33 mouse cellular contexts compared by ENCODE assay signal in the genomic region with DNA sequence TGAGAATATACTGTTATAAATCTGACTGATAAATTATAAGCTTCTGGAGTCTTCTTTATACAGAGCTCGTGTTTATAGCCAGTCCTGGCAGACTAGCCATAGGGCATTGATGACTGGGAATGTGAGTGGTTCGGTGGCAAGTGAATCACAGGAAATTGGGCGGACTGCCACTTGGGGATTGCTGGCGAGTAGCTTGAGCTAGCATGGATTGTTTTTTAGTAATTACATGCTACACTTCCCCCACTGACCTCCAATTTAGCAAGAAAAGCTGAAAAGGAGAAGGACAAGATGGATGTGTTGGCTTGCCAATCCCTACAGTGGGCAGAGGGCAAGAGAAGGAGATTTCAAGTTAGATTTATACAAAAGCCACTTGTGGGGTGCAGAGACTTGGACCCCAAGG. TPM values are rescaled to one million over a fixed set of nuclear protein-coding genes. Genes with fewer than 3 reads are reported as not detected.
DNase-seq lines count a peak whose midpoint lies in the region; ATAC-seq and TF ChIP-seq lines count a peak whose summit lies in the region.
"Had no signal": no experiment of that assay in that cellular context is flagged by ENCODE, and none has a peak within 500 bp of the region (broad histone marks: within the 10 kb centered on the region; RNA-seq: fewer than 3 reads in every experiment).

No protein-coding gene starts in this region.

- no peaks in the 10 kb centered on the region for H3K9me3 ChIP-seq in forebrain, postnatal 0 days (ENCODE audit: low read length)
- H3K9me3 ChIP-seq in forebrain, embryonic 13.5 days (replicated peaks) = no peaks in the 10 kb centered on the region
- H3K9me3 ChIP-seq: embryonic facial prominence, embryonic 10.5 days; embryonic facial prominence, embryonic 15.5 days; heart, embryonic 13.5 days; hindbrain, embryonic 10.5 days; hindbrain, embryonic 15.5 days; limb, embryonic 10.5 days; limb, embryonic 15.5 days; liver, embryonic 13.5 days; megakaryocyte, embryonic 14.5 days; midbrain, embryonic 13.5 days had no signal

- H3K4me2 ChIP-seq in forebrain, postnatal 0 days (ENCODE audit: low read depth) = no peak overlapping the region
- H3K4me2 ChIP-seq in forebrain, embryonic 13.5 days = no peak overlapping the region
- H3K4me2 ChIP-seq: embryonic facial prominence, embryonic 15.5 days; heart, embryonic 13.5 days; hindbrain, embryonic 15.5 days; limb, embryonic 15.5 days; liver, embryonic 13.5 days; midbrain, embryonic 13.5 days had no signal

- 39% methylated on average over 4 of the region's 4 CpGs for WGBS in forebrain, postnatal 0 days
- WGBS in forebrain, embryonic 13.5 days = 59% methylated on average over 4 of the region's 4 CpGs

- H3K36me3 ChIP-seq in forebrain, postnatal 0 days (ENCODE audit: insufficient read depth) = no peaks in the 10 kb centered on the region
- H3K36me3 ChIP-seq in forebrain, embryonic 13.5 days (ENCODE audit: poor library complexity, severe bottlenecking) = no peaks in the 10 kb centered on the region
- H3K36me3 ChIP-seq: embryonic facial prominence, embryonic 10.5 days; embryonic facial prominence, embryonic 15.5 days; heart, embryonic 13.5 days; hindbrain, embryonic 10.5 days; hindbrain, embryonic 15.5 days; limb, embryonic 10.5 days; limb, embryonic 15.5 days; liver, embryonic 13.5 days; midbrain, embryonic 13.5 days had no signal

- no peak for ATAC-seq in forebrain, postnatal 0 days
- no peak for ATAC-seq in forebrain, embryonic 13.5 days
- no peak for ATAC-seq in megakaryocyte-erythroid progenitor cell, adult 5-6 weeks (replicated peaks; ENCODE audit: low FRiP score, low TSS enrichment, poor library complexity, severe bottlenecking)
- ATAC-seq: lung, postnatal 0 days; midbrain, embryonic 13.5 days had no signal

- no peak overlapping the region for H3K9ac ChIP-seq in forebrain, postnatal 0 days
- no peak overlapping the region for H3K9ac ChIP-seq in forebrain, embryonic 13.5 days
- H3K9ac ChIP-seq: embryonic facial prominence, embryonic 15.5 days; heart, embryonic 13.5 days; hindbrain, embryonic 15.5 days; limb, embryonic 15.5 days; liver, embryonic 13.5 days; midbrain, embryonic 13.5 days had no signal

- H3K4me3 ChIP-seq in forebrain, postnatal 0 days (ENCODE audit: low read depth, low read length) = no peak overlapping the region
- no peak overlapping the region for H3K4me3 ChIP-seq in forebrain, embryonic 13.5 days
- H3K4me3 ChIP-seq: embryonic facial prominence, embryonic 10.5 days; embryonic facial prominence, embryonic 15.5 days; gastrocnemius, adult 2 months; heart, embryonic 13.5 days; hindbrain, embryonic 10.5 days; hindbrain, embryonic 15.5 days; layer of hippocampus, adult 2 months; limb, embryonic 10.5 days; limb, embryonic 15.5 days; liver, embryonic 13.5 days; megakaryocyte, embryonic 14.5 days; midbrain, embryonic 13.5 days had no signal

- peak; percentile 39 to 57 for DNase-seq in cerebellum, postnatal 10 days
- no peak for DNase-seq in cerebellum, postnatal 4 days (ENCODE audit: low spot score in 2 of 2)
- DNase-seq in forebrain, postnatal 0 days = peak; percentile 13
- DNase-seq in 3134 (ENCODE audit: extremely low read depth, insufficient read length, low spot score) = peak; percentile 57
- peak; percentile 73 for DNase-seq in brain, embryonic 14.5 days (ENCODE audit: low read depth)
- DNase-seq in gastrocnemius, adult 8-10 months (ENCODE audit: low spot score in 2 of 2) = no peak
- DNase-seq: adrenal gland, adult 2 months; cerebellum, adult 11-12 months; cerebellum, adult 9-11 months; gastrocnemius, adult 2 months; heart, postnatal 10 days; kidney, adult 18-20 months; kidney, postnatal 36 days; liver, embryonic 13.5 days; lung, adult 18-20 months; lung, postnatal 4 days; right cerebral cortex, postnatal 14 days; thymus, adult 18-20 months; thymus, postnatal 25 days had no signal

- no peak overlapping the region for H3K27ac ChIP-seq in forebrain, postnatal 0 days (ENCODE audit: low read depth, low read length)
- no peak overlapping the region for H3K27ac ChIP-seq in forebrain, embryonic 13.5 days
- H3K27ac ChIP-seq: embryonic facial prominence, embryonic 10.5 days; embryonic facial prominence, embryonic 15.5 days; gastrocnemius, adult 2 months; heart, embryonic 13.5 days; hindbrain, embryonic 10.5 days; hindbrain, embryonic 15.5 days; layer of hippocampus, adult 2 months; limb, embryonic 10.5 days; limb, embryonic 15.5 days; liver, embryonic 13.5 days; midbrain, embryonic 13.5 days; stomach, postnatal 0 days had no signal

- TF ChIP-seq CTCF in forebrain, postnatal 0 days (IDR thresholded peaks at IDR 0.05; ENCODE audit: low read depth) = no peak
- TF ChIP-seq CTCF in brain, embryonic 14.5 days (IDR thresholded peaks at IDR 0.05; ENCODE audit: borderline replicate concordance, extremely low read depth, insufficient read depth, insufficient read length) = no peak

- no peaks in the 10 kb centered on the region for H3K27me3 ChIP-seq in forebrain, postnatal 0 days (ENCODE audit: insufficient read depth, low read length)
- H3K27me3 ChIP-seq in forebrain, embryonic 13.5 days = no peaks in the 10 kb centered on the region
- H3K27me3 ChIP-seq: embryonic facial prominence, embryonic 15.5 days; hindbrain, embryonic 15.5 days; limb, embryonic 15.5 days; liver, embryonic 13.5 days; midbrain, embryonic 13.5 days had no signal

- no peak for TF ChIP-seq POLR2A in brain, embryonic 14.5 days (IDR thresholded peaks at IDR 0.05; ENCODE audit: borderline replicate concordance, extremely low read depth, insufficient read depth, insufficient read length, poor library complexity, severe bottlenecking)

- H3K4me1 ChIP-seq in forebrain, postnatal 0 days (ENCODE audit: insufficient read depth) = no peaks in the 10 kb centered on the region
- H3K4me1 ChIP-seq in forebrain, embryonic 13.5 days = no peaks in the 10 kb centered on the region
- H3K4me1 ChIP-seq: embryonic facial prominence, embryonic 10.5 days; embryonic facial prominence, embryonic 15.5 days; heart, embryonic 13.5 days; hindbrain, embryonic 10.5 days; hindbrain, embryonic 15.5 days; limb, embryonic 10.5 days; limb, embryonic 15.5 days; liver, embryonic 13.5 days; megakaryocyte, embryonic 14.5 days; midbrain, embryonic 13.5 days had no signal

RNA-seq across cellular contexts. Expression of a gene that starts 44.1 kb away (rescaled TPM):
- 56.6 and 60.9 TPM in 2 replicates for total RNA-seq in forebrain, postnatal 0 days (2014; rRNA removed)
- 42.3 and 44.0 TPM in 2 replicates for polyA plus RNA-seq in forebrain, postnatal 0 days (2015; fragmentation: Nextera tagmentation; extraction: Ambion mirVana)
- 90.3 and 93.4 TPM in 2 replicates for polyA plus RNA-seq in forebrain, embryonic 13.5 days (2015; fragmentation: Nextera tagmentation; extraction: Ambion mirVana)
- 58.4 and 77.0 TPM in 2 replicates for polyA plus RNA-seq in brain, embryonic 14.5 days (2012; rRNA removed)
- total RNA-seq in megakaryocyte-erythroid progenitor cell, adult 5-6 weeks (2014; fragmentation: Nextera tagmentation) = 24.2 and 28.9 TPM in 2 replicates
- 47.7 and 49.1 TPM in 2 replicates for total RNA-seq in megakaryocyte-erythroid progenitor cell, adult 5-6 weeks (2017)
- total RNA-seq in gastrocnemius, adult 8-10 months (2022) = 10 to 100 TPM in 1 of 4 experiments, 1 to 10 TPM in 3; 7.2 to 10.8 (median 9.5) TPM

RNA-seq across cellular contexts. Expression of a gene that starts 49.3 kb away (rescaled TPM):
- total RNA-seq in forebrain, postnatal 0 days (2014; rRNA removed) = 9.4 and 20.3 TPM in 2 replicates
- polyA plus RNA-seq in forebrain, postnatal 0 days (2015; fragmentation: Nextera tagmentation; extraction: Ambion mirVana) = 4.6 and 5.1 TPM in 2 replicates
- polyA plus RNA-seq in forebrain, embryonic 13.5 days (2015; fragmentation: Nextera tagmentation; extraction: Ambion mirVana) = 9.9 and 12.8 TPM in 2 replicates
- 6.2 and 10.6 TPM in 2 replicates for polyA plus RNA-seq in brain, embryonic 14.5 days (2012; rRNA removed)
- total RNA-seq in megakaryocyte-erythroid progenitor cell, adult 5-6 weeks (2014; fragmentation: Nextera tagmentation) = 7.9 and 11.5 TPM in 2 replicates
- 8.5 and 20.1 TPM in 2 replicates for total RNA-seq in megakaryocyte-erythroid progenitor cell, adult 5-6 weeks (2017)
- 1 to 10 TPM; 4.4 to 5.1 (median 4.9) TPM for total RNA-seq in gastrocnemius, adult 8-10 months (2022)

Comparison
In these comparisons a context has a peak if more than half of its experiments do, and no peak if none do; other contexts are left out.
1. DNase-seq: peak in cerebellum, postnatal 10 days (2 of 2), forebrain, postnatal 0 days (single experiment), 3134 (single experiment) and brain, embryonic 14.5 days (single experiment); none in cerebellum, postnatal 4 days (0 of 2) and gastrocnemius, adult 8-10 months (0 of 2).